Mouse (Mus musculus) activated CD4-positive, CD25-positive, alpha-beta regulatory T cell, adult 9 weeks (primary cell): ENCODE data around the gene Olfr480. TPM values are rescaled to one million over a fixed set of nuclear protein-coding genes. Genes with fewer than 3 reads are reported as not detected.

Experiments
- polyA plus RNA-seq: library from polyadenylated mRNA; unstranded; fragments of 100-300 nt; shearing (Covaris generic); gene quantifications from one replicate; pipeline ENCODE4 v1.2.1, GENCODE M21; 2017

Olfr480 gene
- polyA plus RNA-seq: not detected

GRCm38 (mm10) chr7:108067246-108067645, at the start of gene Olfr480:
Gene Olfr480 (minus strand): TSS chr7:108067346.

GRCm38 (mm10) chr7:108100549-108100948, 33.4 kb upstream of the Olfr480 start, which contains the start of gene Olfr483:
Gene Olfr483 (plus strand): TSS chr7:108100849.

GRCm38 (mm10) chr7:108097486-108097885, 30.3 kb upstream of the Olfr480 start, which contains the start of gene Olfr482:
Gene Olfr482 (minus strand): TSS chr7:108097586.

GRCm38 (mm10) chr7:108079555-108079954, 12.4 kb upstream of the Olfr480 start, which contains the start of gene Olfr481:
Gene Olfr481 (plus strand): TSS chr7:108079855.

GRCm38 (mm10) chr7:108050393-108050792, 16.8 kb downstream of the Olfr480 start, which contains the start of gene Olfr479:
Gene Olfr479 (plus strand): TSS chr7:108050693.

GRCm38 (mm10) chr7:108033889-108034288, 33.3 kb downstream of the Olfr480 start, which contains the start of gene Olfr478:
Gene Olfr478 (minus strand): TSS chr7:108033989.

Other genes with a start within 250 kb of the Olfr480 start
- not detected for gene Olfr469, start 241.8 kb downstream of the Olfr480 start, polyA plus RNA-seq
- not detected for gene Olfr470, start 219.9 kb downstream of the Olfr480 start, polyA plus RNA-seq
- not detected for gene Olfr472, start 169.4 kb downstream of the Olfr480 start, polyA plus RNA-seq
- gene Olfr473, start 136.9 kb downstream of the Olfr480 start, polyA plus RNA-seq: not detected
- not detected for gene Olfr474, start 112.7 kb downstream of the Olfr480 start, polyA plus RNA-seq
- not detected for gene Olfr476, start 102.5 kb downstream of the Olfr480 start, polyA plus RNA-seq
- gene Olfr477, start 80.7 kb downstream of the Olfr480 start, polyA plus RNA-seq: not detected
- not detected for gene Olfr478, start 33.4 kb downstream of the Olfr480 start, polyA plus RNA-seq
- gene Olfr479, start 16.7 kb downstream of the Olfr480 start, polyA plus RNA-seq: not detected
- not detected for gene Olfr481, start 12.5 kb upstream of the Olfr480 start, polyA plus RNA-seq
- gene Olfr482, start 30.2 kb upstream of the Olfr480 start, polyA plus RNA-seq: not detected
- gene Olfr483, start 33.5 kb upstream of the Olfr480 start, polyA plus RNA-seq: not detected
- not detected for gene Olfr484, start 60.1 kb upstream of the Olfr480 start, polyA plus RNA-seq
- not detected for gene Olfr485, start 92.5 kb upstream of the Olfr480 start, polyA plus RNA-seq
- gene Olfr486, start 105.4 kb upstream of the Olfr480 start, polyA plus RNA-seq: not detected
- gene Olfr487, start 147.3 kb upstream of the Olfr480 start, polyA plus RNA-seq: not detected
- not detected for gene Olfr488, start 191.0 kb upstream of the Olfr480 start, polyA plus RNA-seq
- not detected for gene Olfr490, start 221.6 kb upstream of the Olfr480 start, polyA plus RNA-seq
- not detected for gene Olfr491, start 246.1 kb upstream of the Olfr480 start, polyA plus RNA-seq